Mouse (Mus musculus) spleen, adult 2 months (tissue): ENCODE measurements around the gene Zbtb12. TPM values are rescaled to one million over a fixed set of nuclear protein-coding genes. Genes with fewer than 3 reads are reported as not detected.
A peak's percentile ranks its signal among the peaks of the same experiment; 100 is the strongest.

Experiments
- DNase-seq, 2 experiments: peaks; one replicate each; pipeline versions ENCODE4 v3.0.0 to v3.0.0-alpha.2; 2012 to 2021; ENCODE audit warnings: low spot score in 2 of 2, low read depth in 1 of 2
- H3K27ac ChIP-seq: fragments of 200-500 bp; 2 replicates; pipeline ENCODE4 v1.5.1; 2012; ENCODE audit warnings: low read length, inconsistent platforms; ENCODE audit not compliant: insufficient read depth
- H3K27me3 ChIP-seq: fragments of 200-500 bp; 2 replicates; pipeline ENCODE4 v1.6.1; 2012; ENCODE audit warnings: mild to moderate bottlenecking, moderate library complexity, low read length, inconsistent platforms; ENCODE audit not compliant: control insufficient read depth, insufficient read depth
- H3K36me3 ChIP-seq: fragments of 200-500 bp; 2 replicates; pipeline ENCODE4 v1.6.1; 2012; ENCODE audit warnings: mild to moderate bottlenecking, low read length, inconsistent platforms; ENCODE audit not compliant: control insufficient read depth, insufficient read depth
- H3K4me1 ChIP-seq: fragments of 200-500 bp; 2 replicates; pipeline ENCODE4 v1.6.1; 2011; ENCODE audit warnings: inconsistent platforms; ENCODE audit not compliant: control insufficient read depth, insufficient read depth, insufficient read length
- H3K4me3 ChIP-seq: fragments of 200-500 bp; 2 replicates; pipeline ENCODE4 v1.5.1; 2011; ENCODE audit warnings: mild to moderate bottlenecking, inconsistent platforms; ENCODE audit not compliant: insufficient read depth, insufficient read length; ENCODE audit errors: extremely low read depth
- CTCF ChIP-seq: fragments of 200-500 bp; IDR thresholded peaks from 2 replicates; pipeline ENCODE4 v1.5.1; 2011; ENCODE audit warnings: mild to moderate bottlenecking, inconsistent platforms; ENCODE audit not compliant: insufficient read depth, insufficient read length, insufficient replicate concordance; ENCODE audit errors: extremely low read depth
- POLR2A ChIP-seq: fragments of 200-500 bp; IDR thresholded peaks from 2 replicates; pipeline ENCODE4 v1.6.1; 2011; ENCODE audit warnings: low read depth, low read length, inconsistent platforms
- WGBS: fragments of 180-500 bp; shearing (Covaris S2); methylation state at CpG from one replicate; pipeline ENCODE4 v1.1.7; 2018; 5-methylcytosine and 5-hydroxymethylcytosine counted together
- polyA plus RNA-seq: library from polyadenylated mRNA; depleted of rRNA; stranded (reverse); fragments of >200 nt; gene quantifications from 2 replicates; pipeline ENCODE4 v1.2.3, GENCODE M21; 2012

Gene Zbtb12
- polyA plus RNA-seq, 1 experiment = 12.0 TPM

DNA sequence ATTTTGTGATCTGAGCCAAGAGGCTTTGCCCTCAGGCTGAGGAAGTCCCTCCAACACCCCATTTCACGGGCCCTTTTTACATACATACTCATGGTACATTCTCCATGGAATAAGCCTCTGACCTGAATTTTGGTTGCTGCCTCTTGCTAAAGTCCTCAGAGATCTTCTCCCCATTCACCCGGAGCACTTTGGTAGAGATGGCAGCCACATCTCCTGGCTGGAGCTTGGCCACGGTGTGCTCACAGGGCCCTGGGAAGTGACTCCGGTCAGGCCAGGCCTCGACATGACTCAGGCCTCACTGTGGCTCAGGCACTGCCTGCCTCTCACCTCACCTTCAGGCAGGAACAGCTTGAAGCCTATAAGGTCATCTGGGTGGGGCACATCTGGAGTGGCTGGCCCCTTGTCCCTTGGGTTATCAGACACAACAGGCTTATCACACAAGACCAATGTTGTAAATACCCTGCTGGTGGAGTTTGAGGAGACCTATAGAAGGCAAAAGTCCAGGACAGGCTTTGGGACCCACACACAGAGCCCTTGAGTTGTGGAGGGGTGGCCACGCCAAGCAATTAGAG is 38.5 kb upstream of the Zbtb12 start:
- Histone ChIP-seq H3K4me3 (no peak overlapping the region), H3K27me3 (no peaks in the 10 kb centered on the region), H3K27ac (no peak overlapping the region), H3K4me1 (peaks cover 13% of the 10 kb centered on the region), H3K36me3 (peaks cover 33% of the 10 kb centered on the region)
- 90% methylated on average over 6 of the region's 6 CpGs for WGBS
- TF ChIP-seq POLR2A (no peak), CTCF (no peak)
- DNase-seq = no peak

DNA sequence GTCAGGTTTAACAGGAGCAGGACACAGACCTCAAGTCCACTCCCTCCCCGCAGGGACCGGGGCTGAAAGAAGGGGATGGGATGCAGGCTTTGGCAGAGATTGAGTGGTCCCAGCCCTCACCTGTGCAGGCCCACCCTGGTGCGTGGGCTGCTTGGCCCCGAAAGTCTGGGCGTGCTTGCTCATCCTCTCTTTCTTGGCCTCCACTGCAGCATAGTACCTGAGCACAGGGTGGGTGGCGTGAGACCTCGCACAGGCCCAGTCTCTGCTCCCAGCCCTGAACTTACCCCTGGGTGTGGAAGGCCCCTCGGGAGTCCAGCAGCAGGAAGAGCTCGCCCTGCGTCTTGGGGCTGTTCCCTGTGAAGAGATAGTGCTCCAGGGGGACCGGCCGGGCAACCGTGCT is 34.4 kb upstream of the Zbtb12 start:
- Histone ChIP-seq H3K4me1 (peaks cover 4% of the 10 kb centered on the region; the same call in 1 of the 2 replicates), H3K27me3 (no peaks in the 10 kb centered on the region), H3K4me3 (no peak overlapping the region), H3K36me3 (peaks cover 48% of the 10 kb centered on the region), H3K27ac (no peak overlapping the region)
- WGBS = 94% methylated on average over 13 of the region's 13 CpGs
- TF ChIP-seq CTCF (no peak), POLR2A (no peak)
- DNase-seq = no peak

DNA sequence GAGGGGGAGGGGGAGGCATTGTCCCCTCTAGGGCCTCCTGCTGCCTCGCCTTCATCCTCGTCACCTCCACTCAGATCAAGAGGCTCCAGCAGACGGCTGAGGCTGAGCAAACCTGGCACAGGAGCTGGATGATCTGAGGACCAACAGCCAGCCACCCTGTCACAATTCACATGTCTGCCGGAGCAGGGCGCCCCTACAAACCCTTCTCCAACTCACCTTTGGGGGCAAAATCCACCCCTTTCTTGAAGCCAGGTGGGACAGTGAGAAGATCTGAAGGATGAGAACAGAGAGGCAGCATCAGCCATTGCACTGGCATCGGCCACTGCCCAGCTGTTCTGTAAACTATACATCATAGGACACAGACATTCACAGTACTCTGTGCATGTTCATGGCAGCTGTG is 32.1 kb upstream of the Zbtb12 start:
- 89% methylated on average over 6 of the region's 6 CpGs for WGBS
- TF ChIP-seq CTCF (no peak), POLR2A (no peak)

DNA sequence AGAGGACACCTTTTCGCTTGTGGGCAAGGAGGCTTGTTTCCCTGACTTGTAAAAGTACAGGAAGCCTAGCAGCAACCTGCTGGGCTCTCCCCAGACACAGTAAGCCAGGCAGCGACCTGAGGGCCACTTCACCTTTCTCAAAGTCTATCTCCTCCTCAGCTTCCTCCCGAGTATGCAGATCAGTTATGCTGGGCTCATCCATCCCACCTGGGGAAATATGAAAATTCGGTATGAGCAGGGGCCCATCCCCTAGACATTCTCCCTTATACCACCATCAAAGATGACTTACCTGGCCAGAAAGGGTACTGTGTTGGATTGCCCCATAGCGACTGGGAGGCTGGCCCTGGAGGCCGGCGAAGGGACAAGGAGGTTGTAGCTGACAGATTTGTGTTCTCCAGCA is 31.7 kb upstream of the Zbtb12 start:
- TF ChIP-seq POLR2A (no peak), CTCF (no peak)
- no peak for DNase-seq
- H3K4me3 ChIP-seq = no peak overlapping the region
- H3K27ac ChIP-seq = no peak overlapping the region
- peaks cover 32% of the 10 kb centered on the region for H3K36me3 ChIP-seq
- 94% methylated on average over 7 of the region's 7 CpGs for WGBS
- no peaks in the 10 kb centered on the region for H3K27me3 ChIP-seq
- H3K4me1 ChIP-seq = peaks cover 12% of the 10 kb centered on the region; the same call in 1 of the 2 replicates

More for the DNA sequence above, 32.1 kb upstream of the Zbtb12 start:
- peaks cover 12% of the 10 kb centered on the region; the same call in 1 of the 2 replicates for H3K4me1 ChIP-seq
- no peak overlapping the region for H3K27ac ChIP-seq
- no peak overlapping the region for H3K4me3 ChIP-seq
- peaks cover 32% of the 10 kb centered on the region for H3K36me3 ChIP-seq
- H3K27me3 ChIP-seq = no peaks in the 10 kb centered on the region
- no peak for DNase-seq

DNA sequence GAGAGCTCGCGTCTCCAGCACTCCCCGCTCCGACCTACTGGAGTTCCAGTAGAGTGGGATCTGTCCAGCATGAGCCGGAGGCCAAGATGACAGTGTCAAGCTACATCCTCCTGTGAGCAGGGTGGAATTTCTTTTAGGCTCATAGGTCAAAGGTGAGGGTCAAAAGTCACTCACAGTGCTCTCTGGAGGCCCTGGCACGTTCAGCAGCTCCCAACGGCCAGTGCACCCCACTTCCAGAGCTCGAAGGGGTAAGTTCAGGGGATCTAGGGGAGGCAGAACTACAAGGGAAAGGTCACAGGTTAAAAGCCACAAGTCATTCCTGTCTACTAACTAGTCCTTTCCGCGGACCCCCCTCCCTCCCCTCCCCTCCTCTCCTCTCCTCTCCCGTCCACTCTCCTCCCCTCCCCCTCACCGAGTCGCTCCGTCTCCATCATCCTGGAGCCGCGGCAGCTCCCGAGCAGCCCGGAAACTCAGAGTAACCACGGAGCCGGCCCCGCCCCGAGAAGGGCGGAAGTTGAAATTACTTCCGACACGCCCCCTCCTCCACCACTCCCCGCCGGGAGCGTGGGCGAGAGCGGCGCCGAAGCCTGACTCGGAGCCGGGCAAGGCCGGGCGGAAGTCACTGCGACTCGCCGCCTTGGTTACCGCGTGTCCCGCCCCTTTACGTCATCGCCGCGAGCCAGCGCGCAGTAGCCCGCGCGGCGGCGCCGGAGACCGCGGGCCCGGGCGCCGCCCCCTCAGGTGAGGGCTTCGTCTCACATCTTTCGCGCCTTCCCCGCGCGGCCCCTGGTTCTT is 29.4 kb upstream of the Zbtb12 start, which contains the start of the genes Skiv2l and Nelfe:
TSS of gene Skiv2l (minus strand) at position 489 of the 795 bp plus-strand sequence.
TSS of gene Nelfe (plus strand) at position 670 of the 795 bp plus-strand sequence.
- Histone ChIP-seq H3K27ac (peak within 1 kb of the TSS; percentile 56), H3K36me3 (peaks cover 35% of the 10 kb centered on the region)

DNA sequence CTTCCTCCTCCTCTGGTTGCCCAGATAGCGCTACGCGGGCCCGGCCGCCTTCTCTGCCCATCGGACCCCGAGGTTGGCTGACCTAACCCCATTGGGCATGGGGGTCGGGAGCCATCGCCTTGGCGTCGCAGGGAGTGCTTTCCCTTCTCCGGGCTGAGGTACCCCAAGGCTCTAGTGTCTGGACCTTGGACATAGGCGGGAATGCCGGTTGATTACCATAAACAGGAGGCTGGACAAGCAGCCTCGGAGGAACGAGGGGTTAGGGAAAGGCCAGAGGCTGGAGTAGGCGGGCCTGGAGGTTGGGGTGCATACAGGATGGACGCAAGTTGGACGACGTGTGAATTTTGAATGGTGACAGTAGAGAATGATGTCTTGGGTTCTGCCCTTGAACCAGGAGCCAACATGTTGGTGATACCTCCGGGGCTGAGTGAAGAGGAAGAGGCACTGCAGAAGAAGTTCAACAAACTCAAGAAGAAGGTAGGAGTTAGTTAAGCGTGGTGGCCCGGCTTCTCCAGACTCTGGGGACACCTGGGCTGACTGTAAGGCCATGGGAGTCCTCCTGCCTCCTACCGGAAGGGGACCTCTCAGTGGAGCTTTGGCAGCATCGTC is 28.7 kb upstream of the Zbtb12 start:
- TF ChIP-seq POLR2A = no peak
- no peak for DNase-seq
- H3K36me3 ChIP-seq = peaks cover 33% of the 10 kb centered on the region

More for the DNA sequence above, 29.4 kb upstream of the Zbtb12 start, which contains the start of the genes Skiv2l and Nelfe:
- Histone ChIP-seq H3K27me3 (no peaks in the 10 kb centered on the region), H3K4me3 (peak within 1 kb of the TSS; percentile 79), H3K4me1 (peaks cover 12% of the 10 kb centered on the region; the same call in 1 of the 2 replicates)
- DNase-seq = peak; percentile 93 to 97
- 1% methylated on average over 65 of the region's 65 CpGs for WGBS
- TF ChIP-seq CTCF = no peak
- no peak; the same call in 1 of the 2 replicates for TF ChIP-seq POLR2A

DNA sequence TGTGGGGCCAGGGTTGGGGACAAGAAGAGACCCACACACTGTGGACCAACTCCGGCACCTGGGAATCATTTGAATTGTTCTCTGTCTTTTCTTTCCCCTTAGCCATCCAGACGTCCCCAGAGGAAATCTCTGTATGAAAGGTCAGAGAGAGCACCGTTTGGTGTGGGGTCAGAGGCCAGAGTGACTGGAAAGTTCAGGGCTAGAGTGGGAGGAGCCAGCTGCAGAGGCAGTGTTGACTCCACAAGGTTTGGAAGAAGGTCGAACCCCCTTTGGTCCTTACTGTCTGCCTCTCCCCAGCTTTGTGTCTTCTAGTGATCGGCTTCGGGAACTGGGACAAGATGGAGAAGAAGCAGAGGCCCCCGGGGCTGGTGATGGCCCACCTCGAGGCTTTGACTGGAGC is 25.8 kb upstream of the Zbtb12 start:
- H3K4me1 ChIP-seq = peaks cover 12% of the 10 kb centered on the region; the same call in 1 of the 2 replicates
- H3K4me3 ChIP-seq = no peak overlapping the region
- WGBS = 91% methylated on average over 8 of the region's 8 CpGs
- H3K27me3 ChIP-seq = no peaks in the 10 kb centered on the region
- peaks cover 12% of the 10 kb centered on the region for H3K36me3 ChIP-seq
- no peak overlapping the region for H3K27ac ChIP-seq
- TF ChIP-seq POLR2A (no peak), CTCF (no peak)
- DNase-seq = no peak

More for the DNA sequence above, 28.7 kb upstream of the Zbtb12 start:
- WGBS = 1% methylated on average over 24 of the region's 25 CpGs
- peak overlapping the region; percentile 79 for H3K4me3 ChIP-seq
- H3K4me1 ChIP-seq = peaks cover 12% of the 10 kb centered on the region; the same call in 1 of the 2 replicates
- H3K27ac ChIP-seq = peak overlapping the region; percentile 56; the same call in 1 of the 2 replicates
- no peaks in the 10 kb centered on the region for H3K27me3 ChIP-seq
